Mouse (Mus musculus) brain, embryonic 18.5 days (tissue): ENCODE measurements at regions not wholly inside any gene's neighbourhood (a gene's known extent, or its start where the extent isn't known, plus 50 kb on each side); places are given as distances from the start of the nearest gene placed in this dataset.

ENCODE experiments used
- DNase-seq: peaks from one replicate; pipeline ENCODE4 v3.0.0-alpha.2; 2012; ENCODE audit warnings: low read depth, low spot score

GRCm38 (mm10) chr14:58817961-58818504 lies 324.7 kb downstream of the 1700129C05Rik start:
- no peak for DNase-seq

GRCm38 (mm10) chr14:58816540-58816876 lies 326.2 kb downstream of the 1700129C05Rik start:
- no peak for DNase-seq

- peak; percentile 37 for DNase-seq
Observed at GRCm38 (mm10) chr14:58815616-58816539, 326.8 kb downstream of the 1700129C05Rik start.

DNA sequence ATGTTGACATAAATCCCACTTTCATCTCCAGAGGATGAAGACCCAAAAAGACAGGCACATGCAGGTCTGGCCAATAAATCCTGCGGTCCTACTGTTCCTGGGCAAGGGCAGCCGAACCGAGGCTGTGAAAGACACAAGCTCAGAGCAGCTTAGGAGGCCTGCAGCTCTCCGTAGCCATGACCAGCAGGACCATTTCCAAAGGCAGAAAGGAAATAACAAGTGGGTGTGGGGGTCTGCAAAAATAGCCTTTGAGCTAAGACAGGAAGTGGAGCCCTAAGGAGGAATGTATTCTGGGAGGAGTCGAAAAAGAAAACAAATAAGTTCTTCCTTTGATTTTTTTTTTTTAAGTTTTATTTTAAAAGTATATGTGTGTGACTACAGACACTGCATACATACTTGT lies 330.1 kb downstream of the 1700129C05Rik start:
- DNase-seq, result no peak

GRCm38 (mm10) chr14:58801402-58801861 lies 341.3 kb downstream of the 1700129C05Rik start:
- no peak for DNase-seq

GRCm38 (mm10) chr14:58788190-58788945 lies 354.3 kb downstream of the 1700129C05Rik start:
- no peak for DNase-seq

- no peak for DNase-seq
Observed at GRCm38 (mm10) chr14:58787618-58788017, 355.1 kb downstream of the 1700129C05Rik start.

DNA sequence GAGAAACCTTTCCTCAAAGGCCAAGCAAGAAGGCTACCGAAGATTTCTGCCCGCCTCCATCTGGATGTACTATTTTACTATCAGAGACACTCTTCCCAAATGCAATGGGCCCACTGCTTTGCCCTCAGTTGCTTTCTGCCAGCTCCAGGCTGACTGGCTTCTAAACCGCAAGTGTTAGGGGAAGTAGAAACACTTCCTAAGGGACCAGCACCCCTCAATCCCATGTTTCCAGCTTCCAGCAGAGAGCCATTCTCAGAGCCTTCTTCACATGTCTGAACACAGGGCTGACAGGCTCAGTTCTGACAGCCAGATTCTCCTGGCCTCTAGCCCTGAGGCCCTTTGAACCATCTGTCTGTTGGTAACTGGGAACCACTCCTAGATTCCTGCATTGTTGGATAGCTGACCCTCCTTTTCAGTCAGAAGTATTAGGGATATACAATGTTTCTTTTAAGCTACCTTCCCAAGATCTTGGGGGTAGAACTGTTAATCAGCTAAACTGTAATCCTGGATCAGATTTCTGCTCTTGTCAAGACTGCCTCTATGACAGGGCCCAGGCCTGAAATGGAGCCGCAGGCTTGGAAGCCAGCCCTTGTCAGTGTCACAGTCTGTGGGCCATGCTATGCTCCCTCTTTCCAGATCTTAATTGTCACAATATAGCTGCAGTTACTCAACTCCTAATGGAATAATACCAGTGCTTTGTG lies 355.8 kb downstream of the 1700129C05Rik start:
- DNase-seq, result no peak

DNA sequence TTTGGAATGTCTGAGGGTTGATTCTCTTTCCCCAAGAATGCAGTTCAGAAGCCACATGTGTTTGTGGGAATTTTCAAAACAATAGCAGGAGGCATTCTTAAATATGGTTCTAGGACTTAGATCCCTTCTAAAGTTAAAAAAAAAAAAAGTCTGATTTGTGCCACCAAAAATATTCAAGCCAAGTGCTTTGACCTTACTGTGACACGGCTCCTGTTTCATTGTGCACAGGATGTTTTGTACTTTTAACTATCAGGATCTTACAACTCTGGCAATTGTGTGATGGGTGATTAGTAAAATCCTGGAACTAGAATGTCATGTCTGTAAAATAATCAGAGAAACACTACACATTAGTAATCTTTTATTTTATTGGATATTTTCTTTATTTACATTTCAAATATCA lies 359.5 kb downstream of the 1700129C05Rik start:
- no peak for DNase-seq

DNA sequence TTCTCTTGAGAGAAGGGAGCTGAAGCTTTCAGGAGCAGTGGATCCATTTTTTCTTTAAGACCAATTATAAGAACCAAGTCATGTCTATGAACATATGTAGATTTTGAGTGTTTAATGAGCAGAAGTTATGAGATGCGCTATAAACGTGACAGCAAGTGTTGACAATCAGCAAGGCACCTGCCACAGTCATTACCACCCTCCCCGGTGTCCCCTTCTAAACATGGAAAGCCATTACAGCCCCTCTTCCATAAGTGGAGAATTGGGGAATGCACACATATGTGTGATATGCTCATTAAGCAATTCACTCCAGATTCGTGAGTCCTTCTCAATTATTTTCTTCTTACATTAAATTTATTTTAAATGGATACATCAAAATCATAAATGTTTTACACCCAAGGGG lies 362.4 kb downstream of the 1700129C05Rik start:
- DNase-seq, result no peak

- DNase-seq, result peak; percentile 28
Observed at GRCm38 (mm10) chr14:58778675-58779074, 364.0 kb downstream of the 1700129C05Rik start.

GRCm38 (mm10) chr14:58761291-58761690 lies 381.4 kb downstream of the 1700129C05Rik start:
- no peak for DNase-seq

GRCm38 (mm10) chr14:58759759-58760158 lies 382.9 kb downstream of the 1700129C05Rik start:
- DNase-seq, result no peak

DNA sequence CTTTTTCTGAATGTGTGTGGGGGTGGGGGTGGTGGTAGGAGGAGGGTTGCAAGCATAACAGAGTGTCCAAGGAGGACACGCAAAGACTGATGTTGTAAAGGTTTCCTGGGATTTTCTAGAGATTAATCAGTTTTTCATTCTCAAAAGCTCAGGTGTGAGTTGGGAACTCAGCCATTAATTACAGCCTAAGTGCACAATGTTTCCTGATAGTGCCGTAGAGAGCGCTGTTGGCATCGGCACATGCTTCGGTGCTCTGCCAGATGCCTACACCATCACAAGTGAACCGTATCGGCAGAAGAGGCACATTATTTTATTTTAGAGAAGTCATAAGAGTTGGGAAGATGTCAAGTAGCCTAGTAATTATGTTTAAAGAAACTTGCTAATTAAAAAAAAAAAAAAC lies 388.9 kb downstream of the 1700129C05Rik start:
- no peak for DNase-seq

GRCm38 (mm10) chr14:58753136-58753535 lies 389.6 kb downstream of the 1700129C05Rik start:
- DNase-seq, result no peak

- no peak for DNase-seq
Observed at GRCm38 (mm10) chr14:58726418-58726817, 416.3 kb downstream of the 1700129C05Rik start.

GRCm38 (mm10) chr14:58714856-58715255 lies 427.8 kb downstream of the 1700129C05Rik start:
- no peak for DNase-seq

GRCm38 (mm10) chr14:58709861-58710260 lies 432.8 kb downstream of the 1700129C05Rik start:
- DNase-seq, result no peak

- DNase-seq, result no peak
Observed at GRCm38 (mm10) chr14:58709281-58709680, 433.4 kb downstream of the 1700129C05Rik start.

GRCm38 (mm10) chr14:58701765-58702164 lies 440.9 kb downstream of the 1700129C05Rik start:
- peak; percentile 22 for DNase-seq

- DNase-seq, result no peak
Observed at GRCm38 (mm10) chr14:58691129-58691828, 451.4 kb downstream of the 1700129C05Rik start.
